Mouse (Mus musculus): ENCODE results near the gene Dnase1l1. TPM values are rescaled to one million over a fixed set of nuclear protein-coding genes. Genes with fewer than 3 reads are reported as not detected.

The Dnase1l1 gene
- total RNA-seq, 2 experiments from 2014 or later, result 53.1 to 55.1 TPM

DNA sequence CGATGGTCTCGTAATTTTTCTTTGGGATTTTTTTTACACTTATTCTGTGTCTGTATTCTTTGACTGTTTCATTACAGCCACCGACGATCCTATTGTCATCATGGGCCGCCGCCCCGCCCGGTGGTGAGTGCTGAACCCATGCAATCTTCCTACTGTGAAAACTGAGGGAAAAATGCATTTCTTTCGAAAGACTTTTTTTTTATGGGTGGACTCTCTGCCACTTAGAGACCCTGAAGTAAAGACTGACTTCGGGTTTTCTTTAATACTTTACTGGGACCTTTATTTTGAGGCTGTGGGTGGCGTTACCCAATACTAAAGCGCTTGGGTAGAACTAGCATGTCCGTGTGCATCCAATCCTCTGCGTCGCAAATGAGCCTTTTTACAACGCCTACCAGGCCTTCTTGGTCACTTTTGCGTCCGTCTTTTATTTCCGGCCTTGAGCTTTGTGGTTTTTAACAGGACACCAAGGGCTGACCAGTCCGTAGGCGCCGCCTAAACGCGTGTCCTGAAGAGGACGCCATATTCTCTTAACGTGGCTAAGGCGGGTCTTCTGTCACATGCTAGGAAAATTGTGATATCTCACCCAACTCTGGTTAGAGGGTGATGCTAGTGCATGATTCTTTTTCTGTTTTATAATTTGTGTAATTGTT, 11.1 kb downstream of the Dnase1l1 start:
- peak in 1 of 2 experiments; percentile 29 for DNase-seq (ENCODE audit: low spot score in 2 of 2)

DNA sequence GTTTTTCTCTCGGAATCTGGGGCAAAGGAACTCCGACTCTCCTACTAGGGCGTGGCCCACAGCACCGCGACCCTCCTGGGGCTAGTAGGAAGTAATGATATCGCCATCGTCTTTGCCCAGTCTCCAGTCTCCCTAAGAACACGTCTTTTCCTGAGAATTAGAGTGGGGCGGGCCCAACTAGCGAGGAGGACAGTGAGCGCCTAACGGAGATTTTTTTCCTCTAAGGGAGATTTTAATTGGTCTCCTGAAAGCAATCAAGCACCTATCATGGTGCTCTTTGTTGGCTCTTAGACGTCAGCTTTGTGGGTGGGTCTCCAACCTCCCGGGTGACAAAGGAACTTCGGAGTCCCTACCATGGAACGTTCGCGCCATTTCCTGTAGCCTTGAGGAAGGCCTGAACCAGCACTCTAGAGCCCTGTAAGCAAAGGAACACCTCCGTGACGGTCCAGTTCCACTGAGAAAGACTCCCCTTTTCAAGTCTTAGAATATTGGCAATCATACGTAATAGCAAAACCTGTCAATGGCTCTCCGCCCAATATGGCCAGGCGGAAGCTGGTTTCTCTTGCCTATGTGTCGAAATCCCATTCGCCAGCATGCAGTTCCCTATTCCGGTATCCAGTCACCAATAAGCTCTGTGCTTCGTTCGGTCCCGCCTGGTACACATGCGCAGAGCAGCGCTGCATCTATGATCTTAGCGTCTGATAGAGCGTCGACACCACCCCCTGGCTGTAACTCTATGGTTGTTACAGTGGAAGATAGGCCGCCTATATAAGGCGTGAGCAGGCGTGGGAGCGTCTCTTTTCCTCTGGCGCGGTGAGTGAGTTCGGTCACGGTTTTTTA, 11.9 kb downstream of the Dnase1l1 start, which contains the start of gene Rpl10:
Gene Rpl10, plus strand, starts transcription at position 751 of the 840 bp plus-strand sequence.
- peak; percentile 70 to 83 for DNase-seq (ENCODE audit: low spot score in 2 of 2)

- no peak for DNase-seq (ENCODE audit: low spot score in 2 of 2)
Measured at GRCm38 (mm10) chrX:74269736-74270061, 12.4 kb downstream of the Dnase1l1 start.

- no peak for DNase-seq (ENCODE audit: low spot score in 2 of 2)
Measured at GRCm38 (mm10) chrX:74257746-74258145, 24.4 kb downstream of the Dnase1l1 start.

GRCm38 (mm10) chrX:74254888-74255565, 27.1 kb downstream of the Dnase1l1 start:
- no peak for DNase-seq (ENCODE audit: low spot score in 2 of 2)

GRCm38 (mm10) chrX:74254153-74254887, 27.8 kb downstream of the Dnase1l1 start, which contains the start of gene Emd:
Emd (plus strand) TSS chrX:74254687.
- peak; percentile 50 to 72 for DNase-seq (ENCODE audit: low spot score in 2 of 2)

GRCm38 (mm10) chrX:74249615-74250014, 32.5 kb downstream of the Dnase1l1 start, which contains the start of gene Flna:
Flna (minus strand) TSS chrX:74249820.
- peak; percentile 53 to 63 for DNase-seq (ENCODE audit: low spot score in 2 of 2)

DNA sequence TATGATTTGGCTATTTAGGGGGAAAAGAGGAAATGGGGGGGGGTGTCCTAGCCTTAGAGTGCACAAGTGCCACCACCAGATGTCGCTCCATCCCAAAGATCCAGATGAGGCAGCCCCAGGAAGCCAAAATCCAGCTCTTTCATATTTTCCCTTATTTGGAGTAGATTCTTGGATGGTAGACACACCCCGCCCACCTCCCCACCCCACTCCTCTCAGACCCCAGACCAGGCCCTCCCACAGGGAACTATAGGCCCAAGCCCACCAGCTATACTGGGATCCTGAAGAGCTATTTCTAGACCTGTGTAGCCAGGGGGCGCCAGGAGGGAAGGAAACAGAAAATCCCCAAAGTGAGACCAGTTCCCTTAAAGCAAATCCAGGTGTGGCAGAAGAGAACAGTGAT, 33.5 kb downstream of the Dnase1l1 start:
- peak in 1 of 2 experiments; percentile 51 for DNase-seq (ENCODE audit: low spot score in 2 of 2)

GRCm38 (mm10) chrX:74246693-74247092, 35.4 kb downstream of the Dnase1l1 start:
- no peak for DNase-seq (ENCODE audit: low spot score in 2 of 2)

DNA sequence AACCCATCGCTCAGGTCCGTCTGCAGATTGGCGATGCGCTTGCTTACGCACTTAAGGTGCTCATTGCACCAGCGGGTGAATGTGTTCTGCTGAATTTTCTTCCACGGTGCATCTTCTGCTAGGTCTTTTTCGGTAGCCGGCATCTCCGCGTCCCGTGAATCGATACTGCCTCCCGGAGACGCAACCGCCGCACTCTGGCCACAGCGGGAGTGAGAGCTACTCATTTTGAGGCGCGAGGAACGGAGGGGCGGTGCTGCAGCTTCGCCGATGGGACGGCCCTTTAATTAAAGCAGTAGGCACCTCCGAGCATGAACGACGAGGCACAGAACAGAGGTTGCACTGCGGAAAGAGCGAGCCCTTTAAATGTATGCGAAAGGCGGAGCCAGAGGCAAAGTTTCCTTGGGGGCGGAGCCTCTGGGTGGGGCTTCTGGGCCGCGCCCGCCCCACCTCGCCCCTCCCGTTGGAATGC, 35.9 kb downstream of the Dnase1l1 start:
- DNase-seq (ENCODE audit: low spot score in 2 of 2), result peak; percentile 61 to 80

DNA sequence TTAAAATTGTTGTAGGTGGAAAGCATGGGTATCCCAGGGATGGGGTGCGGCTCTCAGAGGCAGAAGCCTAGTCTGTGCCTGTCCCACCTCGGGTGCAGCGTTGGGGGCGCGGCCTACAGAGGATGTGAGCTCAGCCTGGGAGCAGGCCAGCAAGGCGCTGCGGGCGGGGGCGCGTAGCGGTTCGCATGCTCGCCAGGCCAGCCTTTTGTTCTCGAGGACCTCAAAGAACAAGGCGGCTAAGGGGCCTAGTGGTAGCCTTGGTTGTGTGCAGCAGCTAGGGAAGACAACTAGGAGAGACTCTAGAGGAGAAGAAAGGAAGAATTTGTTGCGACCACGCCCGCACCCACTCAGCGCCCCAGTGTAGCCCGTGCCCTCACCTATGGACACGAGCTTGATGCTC, 36.5 kb downstream of the Dnase1l1 start:
- peak; percentile 74 to 86 for DNase-seq (ENCODE audit: low spot score in 2 of 2)

GRCm38 (mm10) chrX:74245107-74245506, 37.0 kb downstream of the Dnase1l1 start:
- no peak for DNase-seq (ENCODE audit: low spot score in 2 of 2)

GRCm38 (mm10) chrX:74244614-74245083, 37.5 kb downstream of the Dnase1l1 start:
- DNase-seq (ENCODE audit: low spot score in 2 of 2), result peak in 1 of 2 experiments; percentile 42

GRCm38 (mm10) chrX:74243807-74244206, 38.3 kb downstream of the Dnase1l1 start:
- no peak for DNase-seq (ENCODE audit: low spot score in 2 of 2)

GRCm38 (mm10) chrX:74243396-74243795, 38.7 kb downstream of the Dnase1l1 start:
- DNase-seq (ENCODE audit: low spot score in 2 of 2), result no peak

DNA sequence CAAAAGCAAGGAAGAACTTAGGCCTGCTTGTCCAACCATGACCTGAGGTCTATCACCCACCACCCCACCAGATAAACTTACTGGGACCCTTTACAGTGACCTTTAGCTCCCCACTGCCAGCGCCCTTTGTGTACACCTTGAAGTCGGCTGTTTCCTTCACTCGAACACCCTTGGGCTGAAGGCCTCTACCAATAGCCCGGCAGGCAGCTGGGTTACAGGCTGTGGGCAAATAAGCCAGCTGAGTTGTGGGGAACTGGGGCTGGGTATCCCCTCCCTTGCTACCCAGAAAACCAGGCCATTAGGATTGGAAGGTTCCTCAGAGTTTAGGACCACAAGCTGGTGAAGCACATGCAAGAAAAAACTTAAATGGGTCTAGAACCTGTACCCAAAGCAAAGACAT, 41.8 kb downstream of the Dnase1l1 start:
- no peak for DNase-seq (ENCODE audit: low spot score in 2 of 2)

DNA sequence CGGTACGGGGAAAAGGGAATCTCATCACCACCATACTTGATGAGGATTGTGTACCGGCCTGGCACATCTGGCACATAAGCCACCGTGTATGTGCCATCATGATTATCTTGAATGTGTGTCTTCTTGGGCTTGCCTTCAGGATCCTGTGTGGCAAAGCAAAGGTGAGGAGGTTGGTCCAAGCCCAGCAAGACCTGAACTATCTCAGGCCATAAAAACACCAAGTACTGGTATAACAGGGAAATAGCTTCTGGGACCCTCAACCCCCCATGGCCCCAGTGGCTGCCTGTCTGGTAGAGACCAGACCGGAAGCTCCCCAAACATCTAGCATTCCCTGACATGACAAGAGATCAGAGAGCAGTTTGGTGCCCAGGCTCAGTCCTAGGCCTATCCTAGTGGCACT, 48.9 kb downstream of the Dnase1l1 start:
- no peak for DNase-seq (ENCODE audit: low spot score in 2 of 2)

- DNase-seq (ENCODE audit: low spot score in 2 of 2), result no peak
Measured at GRCm38 (mm10) chrX:74230038-74230437, 52.1 kb downstream of the Dnase1l1 start.
